Mouse (Mus musculus): ENCODE measurements around the gene Meltf. TPM values are rescaled to one million over a fixed set of nuclear protein-coding genes. Genes with fewer than 3 reads are reported as not detected.

The Meltf gene
- total RNA-seq, 2 experiments from 2014 or later, result 0.07 TPM; not detected in 1

Other genes starting within 250 kb of the Meltf start
- 10 to 100 TPM; 38.5 to 38.9 TPM for gene Dlg1, start 215.4 kb upstream of the Meltf start, total RNA-seq (2021)
- 1 to 10 TPM; 2.0 to 2.7 TPM for gene Pigz, start 55.0 kb downstream of the Meltf start, total RNA-seq (2021)
- 10 to 100 TPM; 68.9 to 74.9 TPM for gene 0610012G03Rik, start 69.7 kb downstream of the Meltf start, total RNA-seq (2021)
- gene Ncbp2, start 69.7 kb downstream of the Meltf start, total RNA-seq (2021), result 10 to 100 TPM; 23.3 to 25.2 TPM
- 10 to 100 TPM; 14.3 to 17.1 TPM for gene Senp5, start 124.5 kb downstream of the Meltf start, total RNA-seq (2021)
- 10 to 100 TPM; 31.9 to 32.9 TPM for gene Pak2, start 200.5 kb downstream of the Meltf start, total RNA-seq (2021)
- 10 to 100 TPM; 18.8 to 24.5 TPM for gene Pigx, start 220.9 kb downstream of the Meltf start, total RNA-seq (2021)
- 10 to 100 TPM in 1 of 2 experiments, 1 to 10 TPM in 1; 8.9 to 10.2 TPM for gene Cep19, start 221.0 kb downstream of the Meltf start, total RNA-seq (2021)